Mouse (Mus musculus) brain, embryonic 14.5 days (tissue): ENCODE measurements around the gene Ctnnd1.

ENCODE experiments used
- CTCF ChIP-seq: fragments of 200-500 bp; IDR thresholded peaks from 2 replicates; pipeline ENCODE4 v1.5.1; 2012; ENCODE audit warnings: inconsistent platforms, mild to moderate bottlenecking, moderate library complexity, borderline replicate concordance; ENCODE audit not compliant: insufficient read depth, insufficient read length; ENCODE audit errors: extremely low read depth
- POLR2A ChIP-seq: fragments of 200-500 bp; IDR thresholded peaks from 2 replicates; pipeline ENCODE4 v1.6.1; 2012; ENCODE audit warnings: mild to moderate bottlenecking, inconsistent platforms, borderline replicate concordance; ENCODE audit not compliant: poor library complexity, insufficient read depth, insufficient read length, severe bottlenecking; ENCODE audit errors: extremely low read depth

DNA sequence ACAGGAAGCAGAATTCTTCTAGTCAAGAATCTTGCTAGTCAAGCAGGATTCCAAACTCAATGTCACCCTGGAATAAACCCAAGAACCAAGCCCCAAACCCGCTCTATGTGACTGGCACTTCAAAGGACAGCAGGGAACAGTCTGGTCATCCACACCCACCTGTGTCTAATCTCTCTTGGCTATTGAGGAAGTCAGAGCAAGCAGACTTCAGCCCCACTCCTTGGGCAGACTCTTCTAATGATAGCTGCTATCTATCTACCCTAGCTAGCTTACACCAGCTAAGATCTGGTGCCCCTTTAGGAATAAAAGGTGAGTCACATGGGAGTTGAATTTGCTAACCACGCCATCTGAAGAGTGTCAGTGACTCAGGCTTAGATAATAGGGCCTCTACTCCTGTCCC, 31.7 kb downstream of the Ctnnd1 start:
- TF ChIP-seq CTCF (no peak), POLR2A (no peak)
